Mouse (Mus musculus) intestine, embryonic 16.5 days (tissue): ENCODE results near the gene Cdkl5. TPM values are rescaled to one million over a fixed set of nuclear protein-coding genes. Genes with fewer than 3 reads are reported as not detected.
A peak's percentile ranks its signal among the peaks of the same experiment; 100 is the strongest.
"Not testable (repeated sequence)": the region's sequence is repeated elsewhere in the genome, so short reads cannot be mapped to it uniquely, and the experiment has no call there.

Source experiments
- ATAC-seq: fragments of 200-750 bp; cut with Nextera tagmentation; 2 replicates; pipeline ENCODE4 v1.8.0; 2017; ENCODE audit warnings: moderate TSS enrichment, moderate library complexity
- H3K27ac ChIP-seq: fragments of 300-500 bp; sonication (generic); 2 replicates; pipeline ENCODE4 v1.5.1; 2014; ENCODE audit warnings: mild to moderate bottlenecking, low read length
- H3K27me3 ChIP-seq: fragments of 300-500 bp; sonication (generic); replicated peaks from 2 replicates; pipeline ENCODE4 v1.6.1; 2014; ENCODE audit warnings: low read length, control low read depth, mixed read lengths; ENCODE audit not compliant: control insufficient read depth, insufficient read depth
- H3K36me3 ChIP-seq: fragments of 300-500 bp; sonication (generic); 2 replicates; pipeline ENCODE4 v1.6.1; 2014; ENCODE audit warnings: low read length, control low read depth; ENCODE audit not compliant: control insufficient read depth, insufficient read depth
- H3K4me1 ChIP-seq: fragments of 300-500 bp; sonication (generic); 2 replicates; pipeline ENCODE4 v1.6.1; 2014; ENCODE audit warnings: low read length, control low read depth, mixed read lengths; ENCODE audit not compliant: control insufficient read depth, insufficient read depth
- H3K4me2 ChIP-seq: fragments of 300-500 bp; sonication (generic); 2 replicates; pipeline ENCODE4 v1.6.1; 2014; ENCODE audit warnings: low read depth, low read length, control low read depth
- H3K4me3 ChIP-seq: fragments of 300-500 bp; sonication (generic); 2 replicates; pipeline ENCODE4 v1.5.1; 2014; ENCODE audit warnings: mild to moderate bottlenecking, low read length
- H3K9ac ChIP-seq: fragments of 300-500 bp; sonication (generic); 2 replicates; pipeline ENCODE4 v1.6.1; 2014; ENCODE audit warnings: low read depth, low read length
- H3K9me3 ChIP-seq: fragments of 300-500 bp; sonication (generic); 2 replicates; pipeline ENCODE4 v1.6.1; 2016; ENCODE audit warnings: low read length, control low read depth; ENCODE audit not compliant: control insufficient read depth
- WGBS: fragments of 180-500 bp; shearing (Covaris S2); extraction: QIAGEN DNeasy Blood & Tissue Kit; methylation state at CpG from one replicate; pipeline ENCODE4 v1.1.7; 2014; 5-methylcytosine and 5-hydroxymethylcytosine counted together
- polyA plus RNA-seq: library from polyadenylated mRNA; unstranded; fragments of >200 nt; fragmentation: Nextera tagmentation; extraction: Ambion mirVana; gene quantifications from 2 replicates; pipeline ENCODE4 v1.2.1, GENCODE M21; 2015

Gene Cdkl5
- polyA plus RNA-seq, 1 experiment from 2014 or later: 1.5 TPM

GRCm38 (mm10) chrX:160773033-160773432 is 221.5 kb downstream of the Cdkl5 start:
- H3K4me2 ChIP-seq: no peak overlapping the region
- no peak overlapping the region for H3K27ac ChIP-seq
- no peaks in the 10 kb centered on the region for H3K4me1 ChIP-seq
- ATAC-seq: no peak
- H3K9ac ChIP-seq: no peak overlapping the region
- no peaks in the 10 kb centered on the region for H3K9me3 ChIP-seq
- no peaks in the 10 kb centered on the region for H3K36me3 ChIP-seq
- peaks cover 6% of the 10 kb centered on the region; the same call in 1 of the 2 replicates for H3K27me3 ChIP-seq
- no peak overlapping the region for H3K4me3 ChIP-seq
- WGBS: 37% methylated on average over 1 of the region's 1 CpGs

- ATAC-seq, H3K4me3 ChIP-seq, H3K9me3 ChIP-seq, H3K9ac ChIP-seq, H3K4me1 ChIP-seq, H3K27ac ChIP-seq, H3K27me3 ChIP-seq, H3K4me2 ChIP-seq, H3K36me3 ChIP-seq: not testable (repeated sequence)
- 78% methylated on average over 5 of the region's 5 CpGs for WGBS
These were observed 224.9 kb downstream of the Cdkl5 start for GRCm38 (mm10) chrX:160769622-160770021.

- ATAC-seq: no peak
These were observed 226.8 kb downstream of the Cdkl5 start, which contains the start of gene Rs1 for GRCm38 (mm10) chrX:160767713-160768112. TSS of gene Rs1 (plus strand) at chrX:160768013.

GRCm38 (mm10) chrX:160766233-160766616 is 228.3 kb downstream of the Cdkl5 start:
- 23% methylated on average over 15 of the region's 15 CpGs for WGBS
- peak overlapping the region; percentile 33; the same call in 1 of the 2 replicates for H3K4me2 ChIP-seq
- H3K9ac ChIP-seq: peak overlapping the region; percentile 60
- peak; percentile 89 for ATAC-seq
- H3K4me3 ChIP-seq: peak overlapping the region; percentile 51
- H3K4me1 ChIP-seq: no peaks in the 10 kb centered on the region
- H3K36me3 ChIP-seq: no peaks in the 10 kb centered on the region
- H3K27ac ChIP-seq: no peak overlapping the region
- H3K27me3 ChIP-seq: 0 out of 2 replicates have a peak, but pooled peaks cover 1% of the 10 kb centered on the region
- H3K9me3 ChIP-seq: no peaks in the 10 kb centered on the region

More at GRCm38 (mm10) chrX:160767713-160768112, 226.8 kb downstream of the Cdkl5 start, which contains the start of gene Rs1:
- Histone ChIP-seq H3K27me3 (0 out of 2 replicates have a peak, but pooled peaks cover 4% of the 10 kb centered on the region), H3K4me3 (peak within 1 kb of the TSS; percentile 28), H3K4me2 (peak within 1 kb of the TSS; percentile 33), H3K4me1 (no peaks in the 10 kb centered on the region), H3K9me3 (no peaks in the 10 kb centered on the region), H3K36me3 (no peaks in the 10 kb centered on the region), H3K27ac (no peak within 1 kb of the TSS), H3K9ac (no peak within 1 kb of the TSS)
- 81% methylated on average over 2 of the region's 2 CpGs for WGBS

GRCm38 (mm10) chrX:160765389-160766232 is 228.9 kb downstream of the Cdkl5 start:
- Histone ChIP-seq H3K36me3 (no peaks in the 10 kb centered on the region), H3K4me1 (no peaks in the 10 kb centered on the region), H3K4me3 (peak overlapping the region; percentile 55), H3K4me2 (peak overlapping the region; percentile 40), H3K27ac (no peak overlapping the region), H3K27me3 (no peaks in the 10 kb centered on the region; the same call in 1 of the 2 replicates), H3K9ac (peak overlapping the region; percentile 60), H3K9me3 (no peaks in the 10 kb centered on the region)
- WGBS: 26% methylated on average over 30 of the region's 30 CpGs
- peak; percentile 97 for ATAC-seq

- H3K9ac ChIP-seq: no peak overlapping the region
- H3K9me3 ChIP-seq: no peaks in the 10 kb centered on the region
- 95% methylated on average over 8 of the region's 8 CpGs for WGBS
- no peaks in the 10 kb centered on the region for H3K4me1 ChIP-seq
- no peak overlapping the region for H3K4me3 ChIP-seq
- no peak overlapping the region for H3K4me2 ChIP-seq
- no peak overlapping the region for H3K27ac ChIP-seq
- ATAC-seq: no peak
- no peaks in the 10 kb centered on the region; the same call in 1 of the 2 replicates for H3K27me3 ChIP-seq
- H3K36me3 ChIP-seq: no peaks in the 10 kb centered on the region
These were observed 243.7 kb downstream of the Cdkl5 start for GRCm38 (mm10) chrX:160750808-160751207.

- H3K36me3 ChIP-seq: no peaks in the 10 kb centered on the region
- no peak overlapping the region for H3K9ac ChIP-seq
- no peak overlapping the region for H3K4me2 ChIP-seq
- H3K4me1 ChIP-seq: no peaks in the 10 kb centered on the region
- H3K27me3 ChIP-seq: no peaks in the 10 kb centered on the region
- H3K27ac ChIP-seq: no peak overlapping the region
- WGBS: 59% methylated on average over 1 of the region's 1 CpGs
- no peak overlapping the region for H3K4me3 ChIP-seq
- H3K9me3 ChIP-seq: no peaks in the 10 kb centered on the region
- ATAC-seq: peak; percentile 70
These were observed 245.9 kb downstream of the Cdkl5 start for GRCm38 (mm10) chrX:160748653-160749052.

- no peak overlapping the region for H3K4me3 ChIP-seq
- H3K4me2 ChIP-seq: no peak overlapping the region
- H3K27me3 ChIP-seq: no peaks in the 10 kb centered on the region
- no peak overlapping the region for H3K9ac ChIP-seq
- H3K4me1 ChIP-seq: no peaks in the 10 kb centered on the region
- ATAC-seq: no peak
- H3K27ac ChIP-seq: no peak overlapping the region
- no peaks in the 10 kb centered on the region for H3K36me3 ChIP-seq
- H3K9me3 ChIP-seq: no peaks in the 10 kb centered on the region
- WGBS: 80% methylated on average over 1 of the region's 1 CpGs
These were observed 249.1 kb downstream of the Cdkl5 start for GRCm38 (mm10) chrX:160745399-160745798.

DNA sequence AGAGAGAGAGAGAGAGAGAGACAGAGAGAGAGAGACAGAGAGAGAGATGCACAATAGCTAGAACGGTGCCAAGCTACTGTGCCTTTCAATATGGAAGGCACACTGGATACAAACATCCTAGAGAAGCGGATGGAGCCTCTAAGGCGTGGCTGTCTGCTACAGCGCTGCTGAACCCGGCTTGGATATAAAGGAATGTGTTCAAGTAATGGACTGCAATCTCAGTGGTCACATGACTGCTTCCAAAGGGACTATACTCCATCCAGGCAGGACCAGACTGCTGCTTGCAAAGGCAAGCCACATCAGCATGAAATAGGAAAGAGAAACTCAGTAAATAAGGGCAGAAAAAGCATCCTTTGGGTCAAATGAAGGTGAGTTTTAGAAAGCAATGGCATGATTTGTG is 258.9 kb downstream of the Cdkl5 start, which contains the start of gene Ppef1:
Gene Ppef1 (minus strand): TSS at position 116 of the 400 bp plus-strand sequence.
- WGBS: 68% methylated on average over 5 of the region's 5 CpGs
- Histone ChIP-seq H3K4me3 (no peak within 1 kb of the TSS), H3K27ac (no peak within 1 kb of the TSS), H3K4me1 (no peaks in the 10 kb centered on the region), H3K4me2 (no peak within 1 kb of the TSS), H3K9me3 (no peaks in the 10 kb centered on the region), H3K27me3 (0 out of 2 replicates have a peak, but pooled peaks cover 2% of the 10 kb centered on the region), H3K36me3 (no peaks in the 10 kb centered on the region), H3K9ac (no peak within 1 kb of the TSS)
- no peak for ATAC-seq
